Mouse (Mus musculus) embryonic facial prominence, embryonic 12.5 days (tissue): ENCODE results near the gene Rbl1. TPM values are rescaled to one million over a fixed set of nuclear protein-coding genes. Genes with fewer than 3 reads are reported as not detected.

Experiments used
- ATAC-seq: fragments of 200-750 bp; cut with Nextera tagmentation; 2 replicates; pipeline ENCODE4 v1.8.0; 2017; ENCODE audit not compliant: insufficient number of reproducible peaks, insufficient read depth, low FRiP score, low TSS enrichment
- H3K27ac ChIP-seq: fragments of 300-500 bp; sonication (generic); 2 replicates; pipeline ENCODE4 v1.5.1; 2016; ENCODE audit warnings: mild to moderate bottlenecking
- H3K27me3 ChIP-seq: fragments of 300-500 bp; sonication (generic); 2 replicates; pipeline ENCODE4 v1.6.1; 2016; ENCODE audit warnings: mild to moderate bottlenecking, moderate library complexity
- H3K36me3 ChIP-seq: fragments of 300-500 bp; sonication (generic); 2 replicates; pipeline ENCODE4 v1.6.1; 2016; ENCODE audit warnings: mild to moderate bottlenecking
- H3K4me1 ChIP-seq: fragments of 300-500 bp; sonication (generic); 2 replicates; pipeline ENCODE4 v1.6.1; 2016
- H3K4me2 ChIP-seq: fragments of 300-500 bp; sonication (generic); replicated peaks from 2 replicates; pipeline ENCODE4 v1.6.1; 2016; ENCODE audit warnings: mild to moderate bottlenecking, moderate library complexity
- H3K4me3 ChIP-seq: fragments of 300-500 bp; sonication (generic); 2 replicates; pipeline ENCODE4 v1.5.1; 2016; ENCODE audit warnings: mild to moderate bottlenecking
- H3K9ac ChIP-seq: fragments of 300-500 bp; sonication (generic); 2 replicates; pipeline ENCODE4 v1.6.1; 2016; ENCODE audit warnings: mild to moderate bottlenecking, moderate library complexity
- H3K9me3 ChIP-seq: fragments of 300-500 bp; sonication (generic); 2 replicates; pipeline ENCODE4 v1.6.1; 2016; ENCODE audit warnings: mild to moderate bottlenecking, moderate library complexity
- WGBS: fragments of 180-500 bp; shearing (Covaris S2); methylation state at CpG from one replicate; pipeline ENCODE4 v1.1.7; 2016; 5-methylcytosine and 5-hydroxymethylcytosine counted together
- polyA plus RNA-seq: library from polyadenylated mRNA; unstranded; fragments of >200 nt; fragmentation: Nextera tagmentation; extraction: Ambion mirVana; gene quantifications from 2 replicates; pipeline ENCODE4 v1.2.1, GENCODE M21; 2016

Rbl1 gene
- polyA plus RNA-seq, 1 experiment from 2014 or later, result 26.4 TPM

DNA sequence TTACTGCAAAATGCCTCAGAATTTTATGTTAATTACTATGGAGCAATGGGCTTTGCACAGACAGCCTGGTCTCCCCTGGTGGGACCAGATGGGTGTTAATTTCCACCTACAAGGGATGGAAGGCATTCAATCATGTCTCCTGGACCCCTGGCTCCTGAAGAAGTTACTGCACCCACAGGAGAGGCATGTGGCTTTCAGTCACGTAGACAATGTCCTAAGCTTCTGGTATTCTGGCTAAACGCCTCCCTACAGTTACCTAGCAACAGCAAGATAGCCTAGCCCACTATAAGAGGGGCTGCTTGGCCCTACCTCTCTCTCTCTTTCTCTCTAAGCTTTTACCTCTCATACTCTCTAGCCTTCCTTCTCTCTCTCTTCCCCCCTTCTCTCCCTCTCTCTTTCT lies 102.1 kb downstream of the Rbl1 start:
- Histone ChIP-seq H3K9ac (no peak overlapping the region), H3K4me1 (no peaks in the 10 kb centered on the region), H3K4me3 (no peak overlapping the region), H3K9me3 (no peaks in the 10 kb centered on the region), H3K36me3 (peaks cover 49% of the 10 kb centered on the region), H3K4me2 (no peak overlapping the region), H3K27ac (no peak overlapping the region), H3K27me3 (no peaks in the 10 kb centered on the region)
- 79% methylated on average over 2 of the region's 2 CpGs for WGBS
- ATAC-seq, result no peak

DNA sequence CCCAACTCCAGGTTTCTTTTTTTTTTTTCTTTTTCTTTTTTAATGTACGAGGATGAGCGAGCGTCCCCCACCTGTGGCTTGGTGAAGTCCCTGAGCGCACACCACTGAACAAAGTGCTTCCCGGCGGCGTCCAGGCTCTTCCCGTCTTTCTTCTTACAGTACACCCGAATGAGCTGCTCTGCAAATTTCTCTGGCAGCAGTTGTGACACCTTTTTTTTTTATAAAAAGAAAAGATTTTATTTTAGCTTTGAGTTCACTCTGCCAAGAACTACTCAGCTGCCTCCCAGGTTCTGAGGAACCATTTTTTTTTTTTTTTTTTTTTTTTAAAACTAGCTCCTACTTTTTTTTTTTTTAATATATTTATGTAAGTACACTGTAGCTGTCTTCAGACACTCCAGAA lies 102.7 kb downstream of the Rbl1 start:
- H3K36me3 ChIP-seq, result peaks cover 45% of the 10 kb centered on the region
- no peak for ATAC-seq
- WGBS, result 96% methylated on average over 9 of the region's 9 CpGs

DNA sequence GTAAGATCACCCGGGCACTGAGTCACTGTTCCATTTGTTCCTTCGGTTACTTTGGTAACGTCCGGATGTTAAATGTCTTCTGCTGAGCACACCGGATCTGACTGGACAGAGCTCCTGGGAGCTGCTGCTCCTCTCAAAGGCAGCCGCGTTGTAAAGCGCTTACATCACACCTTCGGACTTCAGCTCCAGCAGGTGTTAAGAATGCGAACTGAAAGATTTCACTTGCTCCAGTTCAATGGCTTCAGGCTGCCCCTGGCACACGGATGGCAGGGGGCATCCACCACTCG lies 104.1 kb downstream of the Rbl1 start:
- no peak overlapping the region for H3K9ac ChIP-seq
- no peak overlapping the region for H3K4me3 ChIP-seq
- no peaks in the 10 kb centered on the region for H3K27me3 ChIP-seq
- WGBS, result 93% methylated on average over 12 of the region's 12 CpGs
- no peak overlapping the region for H3K27ac ChIP-seq
- H3K4me2 ChIP-seq, result no peak overlapping the region
- no peak for ATAC-seq
- H3K36me3 ChIP-seq, result peaks cover 45% of the 10 kb centered on the region
- no peaks in the 10 kb centered on the region for H3K9me3 ChIP-seq
- no peaks in the 10 kb centered on the region for H3K4me1 ChIP-seq

More for the DNA sequence above, 102.7 kb downstream of the Rbl1 start:
- no peaks in the 10 kb centered on the region for H3K27me3 ChIP-seq
- H3K9ac ChIP-seq, result no peak overlapping the region
- no peak overlapping the region for H3K4me2 ChIP-seq
- no peaks in the 10 kb centered on the region for H3K4me1 ChIP-seq
- H3K27ac ChIP-seq, result no peak overlapping the region
- H3K9me3 ChIP-seq, result no peaks in the 10 kb centered on the region
- H3K4me3 ChIP-seq, result no peak overlapping the region

DNA sequence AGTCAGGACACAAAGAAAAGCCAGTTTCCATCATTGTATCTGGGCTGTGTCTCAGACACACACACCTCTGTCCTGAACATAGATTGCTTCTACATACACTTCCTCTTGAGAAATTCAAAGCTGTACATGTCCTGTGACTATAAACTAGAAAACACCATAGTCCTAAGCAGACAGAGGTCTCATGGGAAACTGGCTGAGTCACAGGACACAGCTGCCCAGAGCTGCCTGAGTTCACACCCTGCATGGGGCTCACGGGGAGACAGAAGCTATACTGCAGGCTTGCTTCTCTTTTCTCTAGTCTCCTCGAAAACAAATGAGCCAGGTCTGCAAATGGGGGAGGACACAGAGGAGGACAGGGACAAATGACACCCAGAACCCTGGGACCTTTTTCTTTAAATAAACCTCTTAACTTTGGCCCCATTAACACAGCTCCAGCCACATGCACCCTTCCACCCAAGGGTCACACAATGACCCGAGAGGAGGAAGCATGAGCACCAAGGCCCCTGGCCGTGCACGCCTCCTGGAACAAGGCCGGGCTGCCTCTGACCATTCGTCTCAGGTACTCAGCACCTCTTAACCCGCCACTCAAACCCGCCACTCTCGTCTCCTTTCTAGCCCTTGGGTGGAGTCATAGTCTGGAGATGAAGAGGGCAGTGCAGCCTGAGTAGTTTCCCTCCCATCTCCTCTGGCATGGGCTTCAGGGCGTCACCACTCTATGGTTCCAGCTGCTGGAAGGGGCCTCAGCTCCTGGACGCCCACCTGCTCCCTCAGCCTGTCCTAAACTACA lies 104.6 kb downstream of the Rbl1 start:
- no peaks in the 10 kb centered on the region for H3K4me1 ChIP-seq
- no peak overlapping the region for H3K4me2 ChIP-seq
- 84% methylated on average over 12 of the region's 12 CpGs for WGBS
- no peak overlapping the region for H3K27ac ChIP-seq
- H3K4me3 ChIP-seq, result no peak overlapping the region
- no peaks in the 10 kb centered on the region for H3K9me3 ChIP-seq
- peaks cover 39% of the 10 kb centered on the region for H3K36me3 ChIP-seq
- H3K9ac ChIP-seq, result no peak overlapping the region
- H3K27me3 ChIP-seq, result no peaks in the 10 kb centered on the region
- no peak for ATAC-seq

Other genes starting within 250 kb of the Rbl1 start
- 45.3 and 46.1 TPM in 2 replicates for gene Ndrg3, start 212.5 kb downstream of the Rbl1 start, polyA plus RNA-seq
- gene Dsn1, start 197.4 kb downstream of the Rbl1 start, polyA plus RNA-seq, result 45.1 and 49.6 TPM in 2 replicates
- gene Soga1, start 125.3 kb downstream of the Rbl1 start, polyA plus RNA-seq, result 5.7 and 7.8 TPM in 2 replicates
- not detected in 2 replicates for gene Tldc2, start 117.5 kb downstream of the Rbl1 start, polyA plus RNA-seq
- gene Samhd1, start 69.3 kb downstream of the Rbl1 start, polyA plus RNA-seq, result 25.2 and 26.9 TPM in 2 replicates
- gene Rpn2, start 74.5 kb upstream of the Rbl1 start, polyA plus RNA-seq, result 265 and 268 TPM in 2 replicates
- 0.65 and 0.89 TPM in 2 replicates for gene Mroh8, start 75.0 kb upstream of the Rbl1 start, polyA plus RNA-seq
- gene Ghrh, start 143.0 kb upstream of the Rbl1 start, polyA plus RNA-seq, result 2.4 and 3.2 TPM in 2 replicates
- gene Manbal, start 163.1 kb upstream of the Rbl1 start, polyA plus RNA-seq, result 78.5 and 82.8 TPM in 2 replicates
- 30.8 and 37.3 TPM in 2 replicates for gene Src, start 213.9 kb upstream of the Rbl1 start, polyA plus RNA-seq